ENCODE assay signal across 14 mouse cellular contexts in genomic region chr12:82191686-82192085, GRCm38 (mm10).
"Had no signal": no experiment of that assay in that cellular context is flagged by ENCODE, and none has a peak within 500 bp of the region (broad histone marks: within the 10 kb centered on the region; RNA-seq: fewer than 3 reads in every experiment).

No protein-coding gene starts in this region.

- H3K4me2 ChIP-seq: limb, embryonic 12.5 days; midbrain, embryonic 15.5 days; neural tube, embryonic 12.5 days had no signal

- H3K27ac ChIP-seq: layer of hippocampus, adult 2 months; limb, embryonic 12.5 days; liver, embryonic 14.5 days; midbrain, embryonic 15.5 days; neural tube, embryonic 12.5 days had no signal

- DNase-seq: kidney, adult 9 months; kidney, postnatal 10 days; kidney, postnatal 4 days; liver; lung, postnatal 36 days; retina, postnatal 1 day; right cerebral cortex, postnatal 14 days; thymus, adult 18-20 months; thymus, postnatal 14 days had no signal

- H3K27me3 ChIP-seq: limb, embryonic 12.5 days; midbrain, embryonic 15.5 days; neural tube, embryonic 12.5 days had no signal

- H3K36me3 ChIP-seq: limb, embryonic 12.5 days; midbrain, embryonic 15.5 days; neural tube, embryonic 12.5 days had no signal

- H3K9me3 ChIP-seq: limb, embryonic 12.5 days; midbrain, embryonic 15.5 days; neural tube, embryonic 12.5 days had no signal

- H3K9ac ChIP-seq: limb, embryonic 12.5 days; liver, embryonic 14.5 days; midbrain, embryonic 15.5 days; neural tube, embryonic 12.5 days had no signal

- ATAC-seq: midbrain, embryonic 15.5 days had no signal

- H3K4me3 ChIP-seq: layer of hippocampus, adult 2 months; limb, embryonic 12.5 days; midbrain, embryonic 15.5 days; neural tube, embryonic 12.5 days had no signal
